Mouse (Mus musculus) B cell, adult 2 months (primary cell): Measurements from ENCODE around the gene Galt.

Experiments used
- DNase-seq, 2 experiments: peaks; one replicate each; pipeline ENCODE4 v3.0.0; 2022

Galt gene

DNA sequence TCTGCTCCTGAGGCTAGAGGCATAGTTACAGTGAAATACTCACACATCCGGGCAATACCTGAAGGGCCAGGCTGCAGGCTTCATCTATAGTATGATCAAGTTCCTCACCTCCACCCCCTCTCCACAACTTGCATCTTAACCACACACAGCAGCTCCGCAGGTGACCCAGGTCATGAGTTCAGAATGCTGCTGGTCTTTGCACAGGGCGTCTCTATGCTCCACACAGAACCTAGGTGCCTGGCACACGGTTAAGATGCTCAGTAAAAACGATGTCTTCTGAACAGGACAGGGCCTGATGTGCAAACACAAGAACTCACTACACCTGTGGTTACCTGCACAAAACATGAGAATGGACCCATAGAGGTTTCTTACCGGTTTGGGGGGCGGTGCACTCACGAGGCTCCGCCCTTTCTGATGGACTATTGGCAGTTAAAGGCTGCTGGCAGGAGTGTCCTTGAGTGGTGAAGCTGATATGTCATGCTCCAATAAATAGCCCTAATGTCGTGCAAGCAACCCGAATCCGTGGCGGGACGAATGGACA lies at the start of gene Galt:
Gene Galt, plus strand, starts transcription at position 432 of the 541 bp plus-strand sequence.
- DNase-seq, result no peak

DNA sequence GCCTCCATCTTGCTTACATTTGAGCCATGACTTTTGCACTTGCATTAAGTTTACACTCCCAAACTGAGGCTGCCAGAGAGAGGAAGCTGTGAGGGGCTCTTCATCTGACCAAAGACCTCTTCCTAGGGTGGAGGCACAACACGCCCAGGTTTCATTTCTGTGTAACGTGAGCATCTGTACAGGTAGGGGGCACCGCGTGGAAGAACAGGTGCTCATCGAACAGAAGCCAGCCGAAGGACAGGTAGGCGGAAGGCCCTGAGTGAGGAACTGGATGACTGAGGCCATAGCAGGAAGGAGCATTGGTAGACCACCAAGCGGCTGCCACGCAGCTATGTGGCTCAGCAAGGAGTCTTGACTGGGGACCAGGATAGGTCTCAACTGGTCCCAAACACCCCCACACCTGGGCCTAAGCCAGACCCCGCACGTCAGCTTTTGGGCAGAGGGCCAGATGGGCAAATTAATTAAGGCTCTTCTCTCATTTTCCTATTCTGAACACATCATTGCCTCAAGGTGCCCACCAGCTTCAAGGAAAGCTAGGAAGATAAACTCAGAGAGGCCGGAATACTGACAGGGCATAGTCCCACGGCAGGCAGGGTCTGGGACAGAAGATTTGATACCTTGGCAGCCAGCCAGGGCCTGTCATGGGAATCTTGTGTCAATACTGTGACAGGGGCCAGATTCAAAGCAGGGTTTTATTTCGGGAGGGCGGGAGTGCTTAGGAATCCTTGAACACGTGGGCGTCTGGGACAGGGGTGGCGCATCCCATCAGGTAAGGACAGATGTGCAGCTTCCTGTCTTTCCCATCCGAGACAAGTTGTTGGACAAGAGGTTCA lies 48.9 kb upstream of the Galt start:
- no peak for DNase-seq

DNA sequence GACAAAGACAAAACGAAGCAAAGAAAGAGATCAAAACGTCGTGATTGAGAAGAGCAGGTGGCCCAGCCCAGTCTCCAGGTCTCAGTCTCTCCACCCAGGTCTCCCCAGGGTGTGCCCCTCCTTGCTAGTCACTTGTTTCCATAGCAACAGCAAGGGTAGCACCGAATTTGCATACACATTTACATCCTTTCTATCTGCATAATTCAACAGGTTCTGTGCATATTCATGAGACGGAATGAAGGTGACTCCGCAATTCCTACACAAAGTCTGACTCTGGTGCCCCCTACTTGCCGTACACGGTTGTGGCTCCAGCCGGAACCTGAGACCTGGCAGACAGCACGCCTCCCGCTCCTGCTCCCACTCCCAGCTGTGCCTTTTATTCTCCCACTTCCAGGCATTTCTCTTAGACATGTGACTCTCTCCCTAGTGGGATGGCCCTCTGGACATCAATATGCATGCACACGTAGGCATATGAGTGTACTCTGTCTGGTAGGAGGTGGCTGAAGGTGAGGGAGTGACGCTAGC lies 48.0 kb upstream of the Galt start:
- DNase-seq, result peak; percentile 70 to 78

DNA sequence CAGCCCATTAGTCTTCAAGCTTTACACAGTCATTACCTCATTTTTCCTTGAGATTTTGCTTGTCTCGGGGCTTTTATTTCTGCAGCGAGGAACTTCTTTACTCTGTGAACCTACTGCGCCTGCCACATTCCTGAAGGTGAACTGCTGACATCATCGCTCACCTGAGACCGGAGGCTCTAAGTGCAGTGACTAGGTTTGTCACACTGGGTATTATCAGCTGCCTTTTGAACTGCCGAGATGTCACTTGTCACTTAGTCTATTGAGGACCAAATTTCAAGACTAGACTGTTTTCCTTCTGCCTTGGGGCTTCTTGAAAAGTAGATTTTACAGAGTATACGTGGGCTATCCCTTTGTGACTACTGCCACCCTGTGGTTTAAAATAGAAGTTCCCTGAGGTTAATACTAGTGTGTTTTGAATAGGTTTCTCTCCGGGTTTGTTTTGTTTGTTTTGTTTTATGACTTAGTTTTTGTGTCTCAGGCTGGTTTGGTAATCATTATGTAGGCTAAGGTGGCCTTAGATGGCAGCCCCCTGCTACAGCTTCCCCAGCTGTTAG lies 46.8 kb upstream of the Galt start:
- peak; percentile 55 to 64 for DNase-seq

DNA sequence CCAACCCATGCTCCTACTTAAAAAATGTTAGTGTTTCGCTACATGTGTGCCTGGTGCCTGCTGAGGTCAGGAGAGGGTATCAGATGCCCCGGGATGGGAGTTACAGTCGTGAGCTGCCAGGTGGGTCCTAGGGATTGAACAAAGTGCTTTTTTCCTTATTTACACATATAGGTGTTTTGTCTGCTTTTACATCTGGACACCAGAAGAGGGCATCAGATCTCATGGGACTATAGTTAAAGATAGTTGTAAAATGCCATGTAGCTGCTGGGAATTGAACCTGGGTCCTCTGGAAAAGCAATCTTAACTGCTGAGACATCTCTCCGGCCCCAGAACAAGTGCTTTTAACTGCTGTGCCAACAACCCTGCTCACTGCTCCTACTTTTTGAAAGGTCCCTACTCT lies 44.8 kb upstream of the Galt start:
- DNase-seq, result no peak

DNA sequence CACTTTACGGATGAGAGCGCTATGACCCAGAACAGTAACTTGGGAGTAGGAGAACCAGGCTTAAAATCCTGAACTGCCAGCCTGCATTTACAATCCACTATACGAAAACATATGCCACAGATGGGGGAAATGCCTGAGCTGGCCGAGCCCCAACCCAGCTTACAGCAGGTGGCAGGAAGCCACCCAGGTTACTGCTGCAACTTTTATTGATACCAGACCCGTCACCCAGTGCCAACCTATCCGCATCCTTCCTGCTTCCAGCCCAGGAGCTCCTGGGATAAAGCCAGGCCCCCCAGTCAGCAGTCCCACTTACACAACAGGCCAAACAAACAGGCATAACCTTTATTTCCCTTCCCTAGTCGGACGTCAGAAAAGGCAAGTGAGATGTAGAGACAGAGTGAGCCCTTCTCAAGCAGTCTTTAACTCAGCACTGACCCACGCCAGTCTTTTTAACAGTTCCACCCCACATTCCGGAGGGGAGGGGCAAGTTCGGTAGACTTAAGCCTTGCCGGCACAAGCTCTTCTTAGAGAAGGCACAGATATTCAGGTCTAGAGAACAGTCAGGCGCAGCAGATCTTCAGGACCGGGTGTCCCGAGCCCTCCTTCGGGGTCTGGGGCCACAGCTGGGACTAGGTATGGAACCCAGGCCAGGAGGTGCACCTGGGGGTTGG lies 43.2 kb upstream of the Galt start:
- no peak for DNase-seq

DNA sequence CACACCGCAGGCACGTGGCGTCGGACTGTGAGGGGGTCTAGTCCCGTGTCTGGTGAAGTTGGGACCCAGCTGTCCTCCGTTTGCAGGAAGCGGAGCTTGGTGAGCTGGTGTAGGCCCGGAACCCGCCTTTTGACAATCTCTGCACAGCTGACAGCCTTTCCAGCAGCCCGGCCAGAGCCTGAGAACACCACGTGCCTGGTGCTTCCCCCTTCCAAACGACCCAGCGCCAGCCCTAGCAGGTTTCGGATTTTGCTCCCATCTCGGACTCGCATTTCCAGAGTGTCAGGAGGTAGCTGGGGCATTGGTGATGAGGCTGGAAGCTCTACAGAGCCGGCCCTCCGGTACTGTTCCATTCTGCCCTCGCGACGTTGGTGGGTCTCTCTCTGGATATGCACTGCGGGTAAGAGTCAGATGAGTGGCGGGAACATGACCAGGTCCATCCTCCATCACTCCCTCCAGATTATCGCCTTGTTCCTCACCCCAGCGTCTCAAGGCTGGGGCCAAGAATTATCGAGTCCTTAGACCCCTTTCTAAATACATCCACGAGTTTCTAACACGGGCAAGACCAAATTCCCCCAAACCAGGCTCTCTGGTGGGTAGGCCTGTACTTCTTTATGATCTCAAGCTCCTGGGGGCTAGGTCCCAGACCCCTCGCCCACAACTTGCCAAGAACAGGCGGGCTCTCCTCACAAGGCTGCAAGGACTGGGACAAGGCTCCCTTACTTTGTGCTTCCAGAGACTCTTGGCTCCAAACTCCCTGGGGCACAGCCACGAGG lies 42.4 kb upstream of the Galt start:
- DNase-seq, result no peak

DNA sequence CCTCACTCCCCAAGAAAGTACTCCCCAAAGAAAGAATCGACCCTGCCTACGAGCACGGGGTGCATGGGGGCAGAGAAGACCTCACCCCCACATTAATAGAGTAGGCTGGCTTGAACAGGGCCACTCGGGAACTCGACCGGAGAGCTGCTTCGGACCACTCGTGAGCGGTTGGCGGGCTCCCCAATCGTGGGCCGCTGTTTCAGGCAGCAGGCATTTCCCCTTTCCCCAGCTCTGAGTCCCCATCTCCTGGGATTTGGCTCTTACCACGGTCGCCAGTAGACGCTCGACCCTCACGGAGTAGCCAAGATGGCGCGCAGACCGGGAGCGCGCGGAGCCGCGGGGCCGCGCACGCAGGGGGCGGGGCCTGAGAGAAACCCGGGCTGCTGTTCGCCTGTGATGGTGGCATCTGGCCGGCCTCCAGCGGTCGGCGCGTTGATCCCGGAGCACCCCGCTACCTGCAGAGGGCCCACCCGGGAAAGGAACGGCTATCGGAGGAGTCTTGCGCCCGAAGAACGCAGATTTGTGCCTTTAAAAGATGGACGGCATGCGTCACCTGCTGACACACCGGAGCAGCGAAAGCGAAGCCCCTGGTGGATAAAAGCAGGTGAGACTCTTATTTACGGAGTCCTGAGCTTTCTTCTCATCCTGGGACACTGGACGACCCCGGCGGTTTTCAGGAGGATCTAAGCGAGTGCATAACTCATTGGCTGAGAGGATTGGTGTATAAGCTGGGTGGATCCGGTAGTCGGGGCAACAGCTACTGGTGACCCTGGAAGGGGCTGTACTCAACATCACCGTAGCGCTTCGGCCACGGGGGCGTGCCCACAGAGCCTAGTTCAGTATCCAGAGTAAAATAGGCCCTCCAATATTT lies 41.6 kb upstream of the Galt start, which contains the start of gene Rpp25l:
Gene Rpp25l, minus strand, starts transcription at position 338 of the 871 bp plus-strand sequence.
- DNase-seq, result peak; percentile 87 to 92

DNA sequence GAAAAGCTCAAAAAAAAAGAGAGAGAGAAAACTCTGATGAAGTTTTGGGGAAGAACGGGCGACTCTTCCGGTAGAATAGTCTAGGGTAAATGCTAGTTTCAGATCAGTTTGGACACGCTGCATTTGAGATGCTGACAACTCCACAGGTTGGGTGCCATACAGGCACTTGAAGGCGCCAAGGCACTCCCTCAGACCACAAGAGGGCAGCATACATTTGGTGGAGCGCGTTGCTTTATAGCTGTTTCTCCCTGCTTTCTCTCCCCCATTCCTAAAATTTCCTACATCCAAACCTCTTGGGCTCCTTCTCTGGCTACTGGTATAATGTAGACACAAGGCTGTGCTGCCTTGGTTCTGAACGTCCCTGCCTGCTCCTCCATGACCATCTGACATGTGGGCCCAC lies 40.8 kb upstream of the Galt start:
- DNase-seq, result peak; percentile 68 to 70

DNA sequence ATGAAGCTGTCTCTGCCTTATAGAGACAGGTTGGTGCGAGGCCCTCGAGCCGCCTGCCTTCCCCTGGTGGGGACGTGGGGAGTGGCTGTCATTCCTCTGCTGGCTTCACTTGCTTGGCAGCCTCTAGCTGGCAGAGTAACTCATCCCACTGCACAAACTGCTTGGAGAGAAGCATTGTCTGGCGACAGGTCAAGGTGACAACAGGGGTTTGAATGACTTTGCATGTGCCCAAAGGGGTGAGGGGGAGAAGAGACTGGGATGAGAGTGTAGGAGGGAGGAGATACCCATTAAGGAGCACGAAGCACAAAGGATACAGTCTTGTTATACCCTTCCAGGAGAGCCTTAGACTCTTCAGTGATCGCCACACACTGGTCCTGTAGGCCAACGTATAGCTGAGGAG lies 39.9 kb upstream of the Galt start:
- no peak for DNase-seq

DNA sequence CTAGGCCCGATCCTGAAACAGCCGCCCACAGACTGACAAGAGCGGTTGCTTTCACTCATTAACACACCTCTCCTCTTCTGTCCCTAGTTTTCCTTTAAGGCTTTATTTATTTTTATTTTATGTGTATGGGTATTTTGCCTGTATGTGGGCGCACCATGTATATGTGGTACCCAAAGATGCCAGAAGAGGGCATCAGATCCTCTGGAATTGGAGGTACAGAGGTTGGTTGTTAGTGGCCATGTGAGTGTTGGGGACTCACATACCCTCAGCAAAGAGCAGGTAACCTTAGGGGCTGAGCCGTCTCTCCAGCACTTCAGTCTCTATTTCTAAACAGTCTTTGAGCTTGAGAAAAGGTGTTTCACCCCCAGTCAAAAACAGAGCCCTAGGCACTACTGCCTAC lies 39.4 kb upstream of the Galt start:
- peak; percentile 55 to 59 for DNase-seq

DNA sequence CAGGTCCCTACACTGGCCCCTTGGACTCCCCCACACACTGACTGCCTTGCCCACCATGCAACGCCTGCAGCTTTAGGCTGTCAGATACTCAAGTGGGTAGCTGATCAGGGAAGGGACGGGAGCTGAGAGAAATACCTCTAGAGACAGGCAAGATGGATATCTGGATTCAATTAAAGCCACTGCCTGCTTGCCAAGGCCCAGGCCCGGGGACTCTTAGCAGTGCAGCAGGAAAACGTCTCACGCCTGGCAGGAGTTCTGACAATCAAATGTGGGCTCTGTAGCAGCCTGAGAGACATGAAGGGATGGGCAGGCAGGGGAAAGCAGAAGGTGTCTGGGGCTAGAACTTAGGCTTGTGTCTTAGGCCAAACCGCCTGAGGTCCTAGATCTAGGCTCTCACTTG lies 38.2 kb upstream of the Galt start:
- DNase-seq, result no peak

DNA sequence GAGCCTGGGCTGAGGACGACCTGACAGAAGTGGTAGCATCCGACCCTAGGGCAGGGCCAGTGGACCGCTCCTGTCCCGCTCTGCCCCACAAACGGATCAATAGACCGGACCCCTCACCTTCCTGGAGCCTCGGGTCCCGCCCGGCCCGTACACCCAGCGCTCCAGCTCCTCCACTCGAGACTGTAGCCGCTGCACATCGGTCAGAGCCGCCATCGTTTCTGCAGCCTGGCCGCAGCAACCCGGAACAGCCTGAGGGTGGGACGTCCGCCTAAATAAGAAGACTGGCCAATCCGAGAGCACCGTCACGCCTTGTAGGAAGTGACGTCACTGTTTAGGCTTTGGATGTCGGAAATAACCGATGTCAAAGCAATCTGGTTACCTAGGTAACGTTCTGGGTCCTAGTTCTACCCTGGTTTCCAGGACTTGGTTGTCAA lies 32.1 kb upstream of the Galt start, which contains the start of gene Dctn3:
Gene Dctn3, minus strand, starts transcription at position 253 of the 434 bp plus-strand sequence.
- peak; percentile 83 to 86 for DNase-seq

DNA sequence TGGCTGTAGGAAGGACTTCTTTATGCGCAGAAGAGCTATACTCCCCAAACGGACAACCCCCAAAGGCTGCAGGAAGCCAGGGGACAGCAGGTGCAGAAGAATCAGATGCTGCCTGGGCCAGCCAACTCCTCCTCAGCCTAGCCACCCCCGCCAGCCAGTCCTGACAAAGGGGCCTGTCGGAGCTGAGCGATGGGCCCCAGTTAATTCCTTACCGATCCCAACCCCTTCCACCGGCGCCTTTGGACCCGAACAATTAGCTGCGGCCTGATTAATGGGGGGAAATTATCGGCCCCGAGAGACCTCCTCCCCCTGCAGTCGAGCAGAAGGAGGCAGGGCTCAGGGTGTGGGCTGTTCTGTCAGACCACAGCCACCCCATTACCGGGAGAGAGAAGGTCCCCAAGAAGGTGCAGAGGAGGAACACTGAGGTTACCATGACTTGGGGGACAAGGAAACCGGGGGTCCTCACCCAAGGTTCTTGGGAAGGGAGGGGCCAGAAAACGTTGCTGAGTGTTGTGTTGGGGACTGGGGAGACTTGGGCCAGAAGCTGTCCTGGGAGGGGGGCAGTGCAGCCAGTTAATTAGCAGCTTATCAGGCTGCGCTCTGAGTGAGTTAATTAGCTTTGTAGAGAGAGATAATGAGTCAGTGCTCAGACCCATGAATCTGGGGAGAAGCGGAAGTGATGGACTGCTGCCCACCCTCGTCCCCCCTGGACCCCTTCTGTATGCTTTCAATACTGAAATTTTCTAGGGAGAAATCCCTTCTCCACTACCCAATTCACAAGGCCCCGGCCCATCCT lies 28.0 kb upstream of the Galt start:
- DNase-seq, result no peak

DNA sequence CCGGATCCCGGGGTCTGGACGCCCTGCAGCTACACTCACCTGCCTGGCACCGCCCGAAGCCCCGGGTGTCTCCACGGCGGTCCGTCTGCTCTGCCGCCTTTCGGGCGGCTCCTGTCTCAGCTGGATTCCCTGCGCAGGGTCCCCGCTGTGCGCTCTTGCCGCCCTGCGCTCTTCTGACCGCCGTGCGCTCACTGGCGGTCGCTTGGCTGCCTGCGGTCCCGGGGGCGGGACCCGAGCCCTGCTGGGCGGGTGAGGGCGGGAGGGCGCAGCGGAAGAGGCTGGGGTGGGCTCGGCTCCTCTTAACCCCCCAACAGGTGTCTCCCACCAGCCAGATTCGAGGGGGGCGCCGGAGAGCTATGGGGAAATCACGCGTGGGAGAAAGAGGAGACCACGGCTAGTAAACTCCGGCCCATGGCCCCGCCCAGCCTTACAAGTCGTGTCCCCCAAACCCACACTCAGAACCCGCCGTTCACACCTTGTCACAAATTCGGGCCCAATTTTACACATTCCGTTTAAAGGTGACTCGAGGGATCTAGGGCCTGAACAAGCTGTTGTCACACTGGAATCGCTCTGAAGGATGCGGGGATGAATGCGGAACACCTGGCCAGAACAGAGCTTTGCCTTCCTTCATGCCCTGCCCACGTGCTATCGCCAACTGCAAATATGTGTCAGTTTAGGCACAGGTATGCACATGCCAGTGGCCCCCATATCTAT lies 23.8 kb upstream of the Galt start, which contains the start of gene Arid3c:
Gene Arid3c, minus strand, starts transcription at position 91 of the 714 bp plus-strand sequence.
- peak; percentile 35 to 43 for DNase-seq

DNA sequence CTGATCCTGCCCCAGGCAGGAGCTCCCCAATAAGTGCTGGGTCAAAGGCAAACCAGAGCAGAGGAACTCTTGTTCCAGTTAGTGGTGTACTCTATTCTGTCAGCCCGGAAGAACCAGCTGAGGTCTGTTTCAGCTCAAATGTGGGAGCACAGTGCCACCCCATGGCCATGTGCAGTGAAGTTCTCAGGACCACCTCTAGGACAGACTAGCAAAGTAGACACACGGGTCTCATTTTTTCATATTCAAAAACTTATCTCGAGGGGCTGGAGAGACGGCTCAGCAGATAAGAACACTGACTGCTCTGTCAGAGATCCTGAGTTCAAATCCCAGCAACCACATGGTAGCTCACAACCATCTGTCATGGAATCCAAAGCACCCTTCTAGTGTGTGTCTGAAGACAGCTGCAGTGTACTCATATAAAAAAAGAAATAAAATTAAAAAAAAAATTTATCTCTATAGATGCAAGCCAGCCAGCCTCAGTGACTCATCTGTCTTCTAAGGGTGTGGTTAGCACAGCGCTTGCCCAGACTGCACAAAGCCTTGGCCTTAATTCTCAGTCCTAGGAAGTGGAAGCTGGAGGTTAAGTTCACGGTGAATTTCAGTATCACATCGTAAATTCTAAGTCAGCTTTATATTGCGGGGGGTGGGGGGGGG lies 17.3 kb upstream of the Galt start:
- peak; percentile 84 to 87 for DNase-seq

DNA sequence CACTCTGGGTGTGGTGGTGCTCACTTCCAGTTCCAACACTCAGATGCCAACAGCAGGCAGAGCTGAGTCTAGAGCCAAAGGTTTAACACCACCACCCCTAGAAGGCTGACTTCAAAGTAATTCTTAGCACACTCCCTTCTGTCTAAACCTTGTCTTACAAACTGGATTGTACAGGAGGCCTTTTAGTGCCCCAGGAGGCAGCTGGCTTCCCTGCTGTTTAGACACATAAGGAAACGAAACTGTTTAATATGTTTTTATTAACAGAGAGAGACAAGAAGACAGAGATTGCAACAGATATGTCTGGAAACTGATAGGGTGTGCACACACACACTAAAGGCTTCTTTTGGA lies 16.8 kb upstream of the Galt start:
- DNase-seq, result no peak

DNA sequence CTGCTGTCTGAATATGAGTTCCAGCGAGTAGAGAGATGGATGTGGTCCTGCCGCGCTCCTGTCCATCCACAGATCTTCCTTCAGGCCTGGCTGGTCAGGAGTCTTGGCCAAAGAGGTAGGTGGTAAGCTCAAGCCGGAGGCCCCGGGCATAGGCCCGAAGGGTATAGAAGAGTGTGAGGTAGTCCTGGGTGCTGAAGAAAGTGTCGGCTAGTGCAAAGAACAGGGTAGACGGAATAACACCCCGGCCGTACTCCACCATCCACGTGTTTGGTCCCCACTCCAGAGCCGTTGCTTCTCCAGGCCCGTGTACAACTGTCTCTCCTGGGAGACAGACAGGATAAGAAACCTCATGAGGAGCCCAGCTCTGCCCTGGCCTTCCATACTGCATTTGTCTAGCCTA lies 15.8 kb upstream of the Galt start:
- DNase-seq, result no peak
